In genomic region chr5:134260001-134260636, GRCm38 (mm10) we compare ENCODE assay signal across 29 mouse cellular contexts. TPM values are rescaled to one million over a fixed set of nuclear protein-coding genes. Genes with fewer than 3 reads are reported as not detected.
DNase-seq lines count a peak whose midpoint lies in the region; ATAC-seq and TF ChIP-seq lines count a peak whose summit lies in the region.
"Had no signal": no experiment of that assay in that cellular context is flagged by ENCODE, and none has a peak within 500 bp of the region (broad histone marks: within the 10 kb centered on the region; RNA-seq: fewer than 3 reads in every experiment).

No protein-coding gene starts in this region.

- H3K4me1 ChIP-seq in ES-E14 (ENCODE audit: control insufficient read depth in 2 of 2, insufficient read depth in 2 of 2, low read length in 2 of 2, poor library complexity in 1 of 2), result no peaks in the 10 kb centered on the region; a peak in 2 of 4 replicates
- H3K4me1 ChIP-seq: embryonic facial prominence, embryonic 10.5 days; embryonic facial prominence, embryonic 15.5 days; forebrain, embryonic 12.5 days; limb, embryonic 10.5 days; limb, embryonic 15.5 days had no signal

- in situ Hi-C loops in ES-E14 (cut with MboI; ENCODE audit: low sequenced_read_pairs in 2 of 2, unreplicated experiment in 2 of 2), result no loop called here

- DNase-seq in heart, adult 11 months, result peak; percentile 82
- no peak for DNase-seq in heart, postnatal 25 days (ENCODE audit: low spot score)
- DNase-seq in ES-E14 (ENCODE audit: low read depth, low spot score), result peak; percentile 17
- DNase-seq in ZHBTc4 (ENCODE audit: low read depth, low spot score), result peak; percentile 60
- peak; percentile 36 to 39 for DNase-seq in cerebellum, postnatal 36 days
- DNase-seq in thymus, postnatal 0 days (ENCODE audit: low spot score), result no peak
- DNase-seq: adrenal gland, postnatal 25 days; B cell, adult 2 months; gastrocnemius, postnatal 10 days; heart, postnatal 14 days; kidney, postnatal 14 days; layer of hippocampus, adult 9-11 months; lung, adult 2 months; lung, postnatal 10 days; midbrain, embryonic 14.5 days; right cerebral cortex, adult 18-20 months; spleen, adult 18-20 months; thymus, postnatal 14 days had no signal

- no peaks in the 10 kb centered on the region for H3K9me3 ChIP-seq in ES-E14 (ENCODE audit: control insufficient read depth, insufficient read depth, low read depth, low read length)
- H3K9me3 ChIP-seq: embryonic facial prominence, embryonic 10.5 days; embryonic facial prominence, embryonic 15.5 days; forebrain, embryonic 12.5 days; G1E; limb, embryonic 10.5 days; limb, embryonic 15.5 days had no signal

- H3K9ac ChIP-seq in ES-E14 (ENCODE audit: insufficient read depth, low read depth, low read length, poor library complexity, severe bottlenecking), result no peak overlapping the region
- H3K9ac ChIP-seq: embryonic facial prominence, embryonic 15.5 days; forebrain, embryonic 12.5 days; limb, embryonic 15.5 days; liver, embryonic 14.5 days had no signal

- H3K4me3 ChIP-seq in ES-E14 (ENCODE audit: insufficient read depth in 1 of 2, low read depth in 1 of 2, low read length in 2 of 2, poor library complexity in 1 of 2, severe bottlenecking in 1 of 2), result no peak overlapping the region
- H3K4me3 ChIP-seq: embryonic facial prominence, embryonic 10.5 days; embryonic facial prominence, embryonic 15.5 days; forebrain, embryonic 12.5 days; limb, embryonic 10.5 days; limb, embryonic 15.5 days had no signal

- intact Hi-C loops in heart, postnatal 25 days (cut with DNase I), result no loop called here

- no peak overlapping the region; the same call in 1 of the 2 replicates for H3K27ac ChIP-seq in ES-E14 (ENCODE audit: insufficient read depth, low read depth, low read length, poor library complexity, severe bottlenecking)
- H3K27ac ChIP-seq: embryonic facial prominence, embryonic 10.5 days; embryonic facial prominence, embryonic 15.5 days; forebrain, embryonic 12.5 days; limb, embryonic 10.5 days; limb, embryonic 15.5 days; liver, embryonic 14.5 days; macrophage; stomach, postnatal 0 days had no signal

- ATAC-seq in monocyte, adult 5-6 weeks (replicated peaks; ENCODE audit: insufficient number of reproducible peaks, low FRiP score, low TSS enrichment, poor library complexity, severe bottlenecking), result no peak
- ATAC-seq: hindbrain, embryonic 16.5 days had no signal

- peaks cover 73% of the 10 kb centered on the region for H3K36me3 ChIP-seq in ES-E14 (ENCODE audit: control insufficient read depth, insufficient read depth, low read length, poor library complexity, severe bottlenecking)

TF ChIP-seq in ES-E14, 5 proteins besides CTCF, POLR2A, EP300 and RAD21:
- no peak for TF ChIP-seq HCFC1 (IDR thresholded peaks at IDR 0.05; ENCODE audit: borderline replicate concordance, insufficient read depth, low read length)
- TF ChIP-seq ZC3H11A (IDR thresholded peaks at IDR 0.05; ENCODE audit: borderline replicate concordance, low read depth, low read length), result no peak
- no peak for TF ChIP-seq MAFK (IDR thresholded peaks at IDR 0.05; ENCODE audit: insufficient read depth, low read depth, low read length)
- TF ChIP-seq CHD2 (IDR thresholded peaks at IDR 0.05; ENCODE audit: low read depth, low read length), result no peak
- no peak for TF ChIP-seq ZNF384 (IDR thresholded peaks at IDR 0.05; ENCODE audit: low read depth, low read length)

RNA-seq across cellular contexts. Expression of gene Ncf1, which starts 30.7 kb away (rescaled TPM):
- 1 to 10 TPM; 5.0 to 5.3 TPM for total RNA-seq in heart, postnatal 25 days (2021)
- total RNA-seq in ES-E14 (2012; rRNA removed), result 0.16 and 0.67 TPM in 2 replicates
- total RNA-seq in monocyte, adult 5-6 weeks (2017), result 101 to 207 TPM (median 172 TPM) in 3 replicates
- 9.6 and 10.3 TPM in 2 replicates for polyA plus RNA-seq in thymus, postnatal 0 days (2015; fragmentation: Nextera tagmentation; extraction: Ambion mirVana)

RNA-seq across cellular contexts. Expression of gene Gtf2i, which starts 54.4 kb away (rescaled TPM):
- total RNA-seq in heart, postnatal 25 days (2021), result 100 to 1,000 TPM; 194 to 218 TPM
- 64.3 and 81.0 TPM in 2 replicates for total RNA-seq in ES-E14 (2012; rRNA removed)
- 22.4 to 40.1 TPM (median 30.9 TPM) in 3 replicates for total RNA-seq in monocyte, adult 5-6 weeks (2017)
- 124 and 130 TPM in 2 replicates for polyA plus RNA-seq in thymus, postnatal 0 days (2015; fragmentation: Nextera tagmentation; extraction: Ambion mirVana)

Comparison
In these comparisons a context has a peak if more than half of its experiments do, and no peak if none do; other contexts are left out.
1. DNase-seq: peak in heart, adult 11 months (single experiment), ES-E14 (single experiment), ZHBTc4 (single experiment) and cerebellum, postnatal 36 days (2 of 2); none in heart, postnatal 25 days (single experiment) and thymus, postnatal 0 days (single experiment).
2. RNA of gene Ncf1, which starts 30.7 kb away (total RNA-seq): 101 to 207 TPM in monocyte, adult 5-6 weeks; 5.0 to 5.3 TPM in heart, postnatal 25 days and 0.16 to 0.67 TPM in ES-E14; every median in the first group is over 10 times any median in the second.